Mouse (Mus musculus) heart, adult 2 months (tissue): ENCODE data around the gene Tmem245. TPM values are rescaled to one million over a fixed set of nuclear protein-coding genes. Genes with fewer than 3 reads are reported as not detected.

Experiments used
- DNase-seq, 2 experiments: peaks; one replicate each; pipeline ENCODE4 v3.0.0; 2021
- H3K27ac ChIP-seq: fragments of 200-600 bp; 2 replicates; pipeline ENCODE4 v1.8.1; 2022
- H3K27me3 ChIP-seq: fragments of 200-500 bp; 2 replicates; pipeline ENCODE4 v1.6.1; 2012; ENCODE audit warnings: mild to moderate bottlenecking, low read length, inconsistent platforms, mixed read lengths; ENCODE audit not compliant: control insufficient read depth, insufficient read depth
- H3K36me3 ChIP-seq: fragments of 200-500 bp; 2 replicates; pipeline ENCODE4 v1.6.1; 2012; ENCODE audit warnings: low read length, inconsistent platforms; ENCODE audit not compliant: control insufficient read depth, insufficient read depth
- H3K4me1 ChIP-seq: fragments of 200-500 bp; 2 replicates; pipeline ENCODE4 v1.6.1; 2011; ENCODE audit warnings: low read length; ENCODE audit not compliant: control insufficient read depth, insufficient read depth
- H3K4me3 ChIP-seq: fragments of 200-600 bp; 2 replicates; pipeline ENCODE4 v1.8.1; 2022
- H3K79me2 ChIP-seq: fragments of 200-500 bp; replicated peaks from 2 replicates; pipeline ENCODE4 v1.6.1; 2012; ENCODE audit warnings: mild to moderate bottlenecking, inconsistent platforms, low read length, moderate library complexity, mixed read lengths; ENCODE audit not compliant: control insufficient read depth, insufficient read depth
- H3K9ac ChIP-seq: fragments of 200-500 bp; 2 replicates; pipeline ENCODE4 v1.6.1; 2012; ENCODE audit warnings: low read depth, mild to moderate bottlenecking, control low read depth, inconsistent platforms, low read length, mixed read lengths
- CTCF ChIP-seq: fragments of 200-600 bp; IDR thresholded peaks from 2 replicates; pipeline ENCODE4 v1.8.1; 2022; ENCODE audit warnings: antibody characterized with exemption, mild to moderate bottlenecking, moderate library complexity
- EP300 ChIP-seq: fragments of 200-500 bp; IDR thresholded peaks from 2 replicates; pipeline ENCODE4 v1.6.1; 2011; ENCODE audit warnings: low read depth, low read length, control low read depth; ENCODE audit not compliant: insufficient read depth
- POLR2A ChIP-seq: fragments of 200-500 bp; IDR thresholded peaks from 2 replicates; pipeline ENCODE4 v1.6.1; 2011; ENCODE audit warnings: mild to moderate bottlenecking, low read depth, low read length, control low read depth; ENCODE audit not compliant: insufficient read depth
- WGBS: fragments of 180-500 bp; shearing (Covaris S2); methylation state at CpG from one replicate; pipeline ENCODE4 v1.1.7; 2018; 5-methylcytosine and 5-hydroxymethylcytosine counted together
- intact Hi-C: fragments of 180-260 bp; cut with DNase I; formaldehyde crosslinking; loops from one replicate; pipeline ENCODE4 v1.15.1; 2025
- microRNA-seq, 2 experiments: library from miRNA; unstranded; fragments of <30 nt; microRNA quantifications; one replicate each; pipeline ENCODE4 v1.2.0; 2021
- polyA plus RNA-seq: library from polyadenylated mRNA; depleted of rRNA; stranded (reverse); fragments of >200 nt; gene quantifications from 2 replicates; pipeline ENCODE4 v1.2.3, GENCODE M21; 2012; rRNA removed
- total RNA-seq, 2 experiments: library from RNA; stranded (reverse); gene quantifications; 2 replicates each; pipeline ENCODE4 v1.2.3; 2021

Tmem245 gene
- total and polyA plus RNA-seq, 3 experiments = 24.0 to 77.3 (median 66.3) TPM

GRCm38 (mm10) chr4:56824231-56824630, 123.0 kb downstream of the Tmem245 start:
- Histone ChIP-seq H3K4me1 (peaks cover 1% of the 10 kb centered on the region; the same call in 1 of the 2 replicates), H3K4me3 (no peak overlapping the region), H3K9ac (no peak overlapping the region), H3K79me2 (no peaks in the 10 kb centered on the region), H3K27me3 (no peaks in the 10 kb centered on the region), H3K27ac (no peak overlapping the region), H3K36me3 (no peaks in the 10 kb centered on the region)
- TF ChIP-seq POLR2A (no peak), EP300 (no peak), CTCF (no peak)
- intact Hi-C loops = no loop called here
- DNase-seq = no peak
- 83% methylated on average over 9 of the region's 9 CpGs for WGBS

- H3K4me3 ChIP-seq = no peak overlapping the region
- H3K9ac ChIP-seq = no peak overlapping the region
- DNase-seq = no peak
- H3K27me3 ChIP-seq = no peaks in the 10 kb centered on the region
- intact Hi-C loops = no loop called here
- peak; percentile 93 for TF ChIP-seq CTCF
- TF ChIP-seq POLR2A = no peak
- peak overlapping the region; percentile 19; the same call in 1 of the 2 replicates for H3K27ac ChIP-seq
- peaks cover 1% of the 10 kb centered on the region; the same call in 1 of the 2 replicates for H3K4me1 ChIP-seq
- no peaks in the 10 kb centered on the region for H3K36me3 ChIP-seq
- H3K79me2 ChIP-seq = no peaks in the 10 kb centered on the region
These were observed 127.2 kb downstream of the Tmem245 start for GRCm38 (mm10) chr4:56820017-56820550.

Small RNA genes lying within 50 kb of the gene (microRNA-seq; reads per million reads assigned to microRNA genes)
- 47.1 to 53.7 reads per million in 2 experiments for gene Mir32

Other genes starting within 250 kb of the Tmem245 start
- not detected for gene Gm26657, start 207.4 kb downstream of the Tmem245 start, total RNA-seq
- not detected in 2 replicates for gene Gm26657, start 207.4 kb downstream of the Tmem245 start, polyA plus RNA-seq
- not detected for gene Actl7b, start 206.0 kb downstream of the Tmem245 start, total RNA-seq
- gene Actl7b, start 206.0 kb downstream of the Tmem245 start, polyA plus RNA-seq = 0.64 and 0.74 TPM in 2 replicates
- not detected for gene Actl7a, start 204.0 kb downstream of the Tmem245 start, total RNA-seq
- gene Actl7a, start 204.0 kb downstream of the Tmem245 start, polyA plus RNA-seq = 0.23 and 0.37 TPM in 2 replicates
- 10 to 100 TPM; 17.0 to 19.8 TPM for gene Elp1, start 145.1 kb downstream of the Tmem245 start, total RNA-seq
- gene Elp1, start 145.1 kb downstream of the Tmem245 start, polyA plus RNA-seq = 13.7 and 20.8 TPM in 2 replicates
- 1 to 10 TPM; 2.0 to 2.2 TPM for gene Fam206a, start 145.1 kb downstream of the Tmem245 start, total RNA-seq
- gene Fam206a, start 145.1 kb downstream of the Tmem245 start, polyA plus RNA-seq = 1.9 TPM in 2 replicates
- gene Ctnnal1, start 82.2 kb downstream of the Tmem245 start, total RNA-seq = 10 to 100 TPM; 30.8 to 31.9 TPM
- gene Ctnnal1, start 82.2 kb downstream of the Tmem245 start, polyA plus RNA-seq = 6.5 and 12.7 TPM in 2 replicates
- gene Frrs1l, start 43.0 kb upstream of the Tmem245 start, total RNA-seq = under 1 TPM; 0.03 to 0.05 TPM
- 0.06 and 0.09 TPM in 2 replicates for gene Frrs1l, start 43.0 kb upstream of the Tmem245 start, polyA plus RNA-seq
- gene Epb41l4b, start 196.0 kb upstream of the Tmem245 start, total RNA-seq = 1 to 10 TPM; 2.6 to 3.0 TPM
- gene Epb41l4b, start 196.0 kb upstream of the Tmem245 start, polyA plus RNA-seq = 1.9 and 2.3 TPM in 2 replicates